Mouse (Mus musculus) spleen, adult 2 months (tissue): ENCODE data around the gene Cisd2.

Source experiments
- CTCF ChIP-seq: fragments of 200-500 bp; IDR thresholded peaks from 2 replicates; pipeline ENCODE4 v1.5.1; 2011; ENCODE audit warnings: mild to moderate bottlenecking, inconsistent platforms; ENCODE audit not compliant: insufficient read depth, insufficient read length, insufficient replicate concordance; ENCODE audit errors: extremely low read depth
- POLR2A ChIP-seq: fragments of 200-500 bp; IDR thresholded peaks from 2 replicates; pipeline ENCODE4 v1.6.1; 2011; ENCODE audit warnings: low read depth, low read length, inconsistent platforms

- TF ChIP-seq POLR2A (no peak), CTCF (no peak)
Measured at GRCm38 (mm10) chr3:135393186-135393585, 30.5 kb downstream of the Cisd2 start.
